Mouse (Mus musculus) kidney, adult 2 months (tissue): ENCODE results near the gene Cdh1.

Experiments used
- CTCF ChIP-seq: fragments of 200-500 bp; conservative IDR thresholded peaks from 2 replicates; pipeline ENCODE4 v1.5.1; 2011; ENCODE audit warnings: low read depth, mild to moderate bottlenecking, control low read depth, low read length, moderate library complexity, mixed read lengths; ENCODE audit not compliant: insufficient read depth, insufficient read length
- POLR2A ChIP-seq: fragments of 200-500 bp; IDR thresholded peaks from one replicate; pipeline ENCODE4 v1.6.1; 2011; ENCODE audit warnings: low read depth, low read length, control low read depth

- no peak for TF ChIP-seq CTCF
- TF ChIP-seq POLR2A, result no peak
These were observed 14.7 kb downstream of the Cdh1 start for GRCm38 (mm10) chr8:106617865-106618264.
